Mouse (Mus musculus) ES-Bruce4 (cell line): Measurements from ENCODE around the gene E2f8. TPM values are rescaled to one million over a fixed set of nuclear protein-coding genes. Genes with fewer than 3 reads are reported as not detected.

Experiments
- H3K27ac ChIP-seq: 2 replicates; pipeline ENCODE4 v1.5.1; 2012; ENCODE audit warnings: low read length, inconsistent platforms; ENCODE audit not compliant: insufficient read depth
- H3K27me3 ChIP-seq: 2 replicates; pipeline ENCODE4 v1.6.1; 2012; ENCODE audit warnings: mild to moderate bottlenecking, low read length, inconsistent platforms; ENCODE audit not compliant: control insufficient read depth, poor library complexity, insufficient read depth, severe bottlenecking
- H3K36me3 ChIP-seq: 2 replicates; pipeline ENCODE4 v1.6.1; 2012; ENCODE audit warnings: inconsistent platforms, mild to moderate bottlenecking, low read length, moderate library complexity; ENCODE audit not compliant: control insufficient read depth, poor library complexity, insufficient read depth, severe bottlenecking
- H3K4me1 ChIP-seq: one replicate; pipeline ENCODE4 v1.8.1; 2011; ENCODE audit warnings: low read length; ENCODE audit not compliant: control insufficient read depth, insufficient read depth
- H3K4me3 ChIP-seq: 2 replicates; pipeline ENCODE4 v1.5.1; 2011; ENCODE audit warnings: low read depth, mild to moderate bottlenecking, low read length
- H3K9ac ChIP-seq: 2 replicates; pipeline ENCODE4 v1.6.1; 2012; ENCODE audit warnings: low read depth, mild to moderate bottlenecking, inconsistent platforms; ENCODE audit not compliant: poor library complexity, severe bottlenecking
- H3K9me3 ChIP-seq: replicated peaks from 2 replicates; pipeline ENCODE4 v1.6.1; 2012; ENCODE audit warnings: mild to moderate bottlenecking, low read length, inconsistent platforms; ENCODE audit not compliant: control insufficient read depth, poor library complexity, insufficient read depth, severe bottlenecking
- CTCF ChIP-seq: IDR thresholded peaks from one replicate; pipeline ENCODE4 v1.8.1; 2011; ENCODE audit warnings: low read depth, low read length
- EP300 ChIP-seq: IDR thresholded peaks from 2 replicates; pipeline ENCODE4 v1.6.1; 2011; ENCODE audit warnings: low read depth, low read length; ENCODE audit not compliant: insufficient read depth
- POLR2A ChIP-seq: IDR thresholded peaks from one replicate; pipeline ENCODE4 v1.8.1; 2011; ENCODE audit warnings: low read length; ENCODE audit not compliant: insufficient read depth
- polyA plus RNA-seq: library from polyadenylated mRNA; stranded (reverse); fragments of >200 nt; gene quantifications from 2 replicates; pipeline ENCODE4 v1.2.4, GENCODE M21; 2011; ENCODE audit warnings: low read depth; ENCODE audit not compliant: missing spikeins, insufficient read depth, insufficient read length

E2f8 gene
- polyA plus RNA-seq, 1 experiment = 24.9 TPM

DNA sequence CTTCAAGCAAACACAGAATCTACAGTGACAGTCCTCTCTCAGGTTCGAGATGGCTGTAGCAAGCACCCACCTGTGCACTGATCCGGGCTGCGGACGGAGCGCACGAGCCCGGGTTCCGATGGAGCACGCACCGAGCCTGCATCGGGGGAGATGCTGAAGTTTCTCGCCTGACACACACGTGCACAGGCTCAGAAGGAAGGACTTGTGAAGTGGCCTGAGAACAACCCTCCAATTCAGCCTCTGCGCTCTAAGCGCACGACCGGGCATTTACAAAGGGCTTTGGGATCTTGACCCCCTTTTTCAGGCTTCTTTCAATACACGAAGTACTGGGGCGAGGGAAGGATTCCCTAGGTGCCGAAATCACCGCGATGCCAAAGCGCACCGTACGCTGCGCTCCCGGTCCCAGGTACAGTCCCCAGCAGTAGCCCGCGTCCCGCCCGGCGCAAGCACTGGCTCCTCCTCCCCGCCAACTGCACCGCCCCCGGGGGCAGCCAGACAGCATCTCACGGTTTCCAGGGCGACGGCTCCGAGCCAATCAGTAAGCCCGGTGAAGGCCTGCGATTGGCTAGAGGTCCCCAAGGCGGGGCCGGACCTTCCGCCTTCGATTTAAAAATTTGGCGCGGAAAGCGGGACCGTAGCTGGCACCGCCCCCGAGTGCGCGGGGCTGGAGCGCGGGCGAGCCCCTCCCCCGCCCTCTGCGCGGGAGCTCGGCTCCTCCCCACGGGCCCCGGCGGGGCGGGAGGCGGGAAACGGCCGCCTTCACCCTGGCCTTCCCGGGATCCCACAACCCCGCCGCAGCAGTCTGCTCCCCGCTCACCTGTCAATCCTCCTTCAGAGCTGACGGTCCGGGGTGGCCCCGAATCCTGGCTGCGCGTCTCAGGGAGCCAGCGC lies 560 bp downstream of the E2f8 start:
- no peak for TF ChIP-seq POLR2A
- no peak for TF ChIP-seq EP300
- no peak for TF ChIP-seq CTCF
- peaks cover 11% of the 10 kb centered on the region for H3K36me3 ChIP-seq
- no peaks in the 10 kb centered on the region for H3K9me3 ChIP-seq
- H3K4me3 ChIP-seq = peak overlapping the region; percentile 85
- no peaks in the 10 kb centered on the region for H3K4me1 ChIP-seq
- H3K27me3 ChIP-seq = no peaks in the 10 kb centered on the region
- no peak overlapping the region for H3K27ac ChIP-seq
- H3K9ac ChIP-seq = peak overlapping the region; percentile 94

DNA sequence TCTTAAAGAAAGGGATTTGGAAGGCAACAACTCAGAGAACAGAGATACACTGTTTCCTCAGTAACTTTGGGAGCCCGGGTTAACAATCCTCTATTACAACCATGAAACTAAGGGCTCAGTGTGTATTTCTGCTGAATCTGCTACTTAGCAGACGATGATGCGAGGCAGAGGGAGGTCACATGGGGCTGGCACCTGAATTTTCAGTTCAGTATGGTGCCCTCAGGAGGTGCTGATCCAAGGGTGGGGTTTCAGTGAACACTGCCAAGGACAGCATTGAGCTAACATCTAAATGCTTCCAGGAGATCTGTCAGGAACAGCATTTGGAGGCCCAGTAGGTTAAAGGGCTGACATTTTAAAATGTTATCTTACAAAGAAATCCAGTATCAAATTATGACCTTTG lies 1.8 kb downstream of the E2f8 start:
- Histone ChIP-seq H3K27me3 (no peaks in the 10 kb centered on the region), H3K9me3 (no peaks in the 10 kb centered on the region), H3K4me1 (no peaks in the 10 kb centered on the region), H3K9ac (no peak overlapping the region), H3K36me3 (peaks cover 14% of the 10 kb centered on the region), H3K4me3 (no peak overlapping the region), H3K27ac (no peak overlapping the region)
- TF ChIP-seq CTCF (no peak), EP300 (no peak), POLR2A (no peak)

DNA sequence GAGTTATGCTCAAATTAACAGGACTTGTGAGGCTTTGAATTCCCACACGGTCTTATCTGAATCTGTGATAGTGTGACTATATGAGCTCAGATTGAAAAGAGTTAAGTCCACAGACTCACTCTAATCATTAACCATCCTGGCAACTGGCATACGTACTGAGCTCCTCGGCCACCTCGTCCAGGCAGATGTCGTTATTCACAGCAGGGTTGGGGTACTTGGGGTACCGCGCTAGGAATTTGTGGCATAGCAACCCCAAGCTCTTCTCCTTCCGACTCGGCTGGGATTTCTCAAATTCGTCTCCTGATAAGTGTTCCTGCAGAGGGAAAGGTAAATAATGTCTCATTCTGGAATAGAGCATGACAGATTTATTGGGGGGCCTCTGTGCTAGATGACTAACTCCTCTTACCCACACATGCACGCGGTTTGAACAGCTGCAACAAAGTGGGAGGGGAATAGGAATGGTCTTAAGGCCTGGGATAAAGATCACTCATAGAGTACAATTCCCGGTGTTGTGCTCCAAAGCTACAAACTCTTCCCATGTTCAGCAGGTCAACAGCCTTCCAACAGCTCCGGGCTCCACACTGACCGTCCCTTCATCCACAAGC lies 3.5 kb downstream of the E2f8 start:
- H3K9me3 ChIP-seq = no peaks in the 10 kb centered on the region
- no peaks in the 10 kb centered on the region for H3K27me3 ChIP-seq
- no peak overlapping the region for H3K9ac ChIP-seq
- H3K4me3 ChIP-seq = no peak overlapping the region
- H3K4me1 ChIP-seq = no peaks in the 10 kb centered on the region
- H3K27ac ChIP-seq = no peak overlapping the region
- TF ChIP-seq POLR2A (no peak), CTCF (no peak), EP300 (no peak)
- peaks cover 28% of the 10 kb centered on the region for H3K36me3 ChIP-seq

DNA sequence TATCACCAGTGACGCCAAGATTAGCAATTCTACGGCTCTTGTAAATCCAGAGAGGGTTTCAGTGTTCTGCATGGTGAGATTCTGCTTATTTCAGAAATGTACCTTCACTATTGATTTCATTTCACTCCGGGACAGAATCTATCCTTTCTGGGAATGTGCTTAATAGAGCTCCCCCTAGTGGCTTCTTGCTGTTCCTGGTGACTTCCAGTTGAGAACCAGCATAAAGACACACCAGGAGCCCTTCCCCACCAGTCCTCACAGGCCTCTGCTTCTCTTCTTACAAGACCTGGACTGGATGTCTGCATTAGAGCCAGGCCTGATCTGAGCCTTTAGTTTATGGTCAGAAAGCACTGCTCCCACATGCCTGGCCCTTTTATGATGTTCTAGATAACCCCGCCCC lies 4.9 kb downstream of the E2f8 start:
- Histone ChIP-seq H3K9ac (no peak overlapping the region), H3K36me3 (peaks cover 39% of the 10 kb centered on the region), H3K27me3 (no peaks in the 10 kb centered on the region), H3K4me3 (no peak overlapping the region), H3K27ac (no peak overlapping the region), H3K4me1 (no peaks in the 10 kb centered on the region), H3K9me3 (no peaks in the 10 kb centered on the region)
- TF ChIP-seq EP300 (no peak), CTCF (peak; percentile 35), POLR2A (no peak)

DNA sequence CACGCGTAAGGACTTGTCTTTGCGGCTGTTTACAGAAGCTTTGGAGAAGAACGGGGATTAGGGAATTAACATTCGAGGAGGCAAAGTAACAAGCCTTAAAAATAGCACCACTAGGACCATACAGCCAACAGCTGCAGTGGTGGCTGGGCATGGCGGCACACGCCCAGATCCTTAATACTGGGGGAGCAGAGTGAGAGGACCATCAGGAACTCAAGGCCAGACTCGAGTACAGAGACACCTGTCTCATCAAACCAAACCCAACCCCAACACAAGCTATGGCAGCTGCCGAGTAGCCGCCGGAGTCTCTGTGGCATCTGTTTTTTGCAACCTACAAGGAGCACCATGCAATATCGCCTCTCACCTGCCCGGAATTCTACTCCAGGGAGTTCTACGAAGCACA lies 6.3 kb downstream of the E2f8 start:
- H3K9me3 ChIP-seq = no peaks in the 10 kb centered on the region

DNA sequence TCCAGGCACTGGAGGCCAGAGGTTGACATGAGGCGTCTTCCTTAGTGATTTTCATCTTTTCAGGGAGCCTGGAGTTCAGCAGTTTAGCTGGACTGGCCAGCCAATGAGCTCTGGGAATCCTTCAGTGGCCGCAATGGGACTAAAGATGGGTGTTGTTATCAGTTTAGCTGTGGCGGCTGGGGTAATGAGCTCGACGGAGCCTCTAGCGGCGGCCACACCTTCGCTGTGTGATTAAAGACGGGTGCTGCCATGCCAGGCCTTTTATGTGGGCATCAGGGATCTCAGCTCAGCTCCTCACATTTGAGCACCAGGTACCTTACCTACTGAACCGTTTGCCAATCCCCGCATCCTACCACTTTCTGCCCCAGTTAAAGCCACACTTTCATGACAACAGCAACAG lies 10.1 kb downstream of the E2f8 start:
- TF ChIP-seq EP300 = no peak
- TF ChIP-seq POLR2A = no peak
- no peak for TF ChIP-seq CTCF
- peaks cover 66% of the 10 kb centered on the region for H3K36me3 ChIP-seq
- H3K27me3 ChIP-seq = no peaks in the 10 kb centered on the region
- H3K4me3 ChIP-seq = no peak overlapping the region
- H3K4me1 ChIP-seq = no peaks in the 10 kb centered on the region
- H3K9ac ChIP-seq = no peak overlapping the region
- no peaks in the 10 kb centered on the region for H3K9me3 ChIP-seq
- no peak overlapping the region for H3K27ac ChIP-seq

More for the DNA sequence above, 6.3 kb downstream of the E2f8 start:
- Histone ChIP-seq H3K27me3 (no peaks in the 10 kb centered on the region), H3K27ac (no peak overlapping the region), H3K36me3 (peaks cover 54% of the 10 kb centered on the region), H3K9ac (no peak overlapping the region), H3K4me1 (no peaks in the 10 kb centered on the region), H3K4me3 (no peak overlapping the region)
- no peak for TF ChIP-seq CTCF
- no peak for TF ChIP-seq EP300
- TF ChIP-seq POLR2A = no peak
